Mouse (Mus musculus) MEL (cell line): ENCODE data around the gene Pbxip1. TPM values are rescaled to one million over a fixed set of nuclear protein-coding genes. Genes with fewer than 3 reads are reported as not detected.
A peak's percentile ranks its signal among the peaks of the same experiment; 100 is the strongest.

Source experiments
- DNase-seq: peaks from one replicate; pipeline ENCODE4 v3.0.0; 2011; ENCODE audit warnings: low read depth, low spot score
- H3K27ac ChIP-seq: 2 replicates; pipeline ENCODE4 v1.5.1; 2012; ENCODE audit warnings: low read depth, mild to moderate bottlenecking, control low read depth, low read length, moderate library complexity; ENCODE audit not compliant: control insufficient read depth
- H3K27me3 ChIP-seq, 2 experiments: fragments of 150-350 bp in 1 of 2; sonication (generic) in 1 of 2; 2 replicates each; pipeline ENCODE4 v1.6.1; 2012; ENCODE audit warnings: low read length in 2 of 2, mild to moderate bottlenecking in 2 of 2, improper control_type of control experiment in 1 of 2, moderate library complexity in 1 of 2; ENCODE audit not compliant: insufficient read depth in 2 of 2, control insufficient read depth in 1 of 2
- H3K36me3 ChIP-seq, 2 experiments: 2 replicates each; pipeline ENCODE4 v1.6.1; 2012 to 2014; ENCODE audit warnings: low read length in 2 of 2, improper control_type of control experiment in 1 of 2, inconsistent platforms in 1 of 2, mild to moderate bottlenecking in 1 of 2; ENCODE audit not compliant: insufficient read depth in 2 of 2, control insufficient read depth in 1 of 2
- H3K4me1 ChIP-seq, 2 experiments: fragments of 150-350 bp in 1 of 2; sonication (generic) in 1 of 2; 2 replicates each; pipeline ENCODE4 v1.6.1; 2012; ENCODE audit warnings: low read length in 2 of 2, improper control_type of control experiment in 1 of 2, mild to moderate bottlenecking in 1 of 2; ENCODE audit not compliant: insufficient read depth in 2 of 2, control insufficient read depth in 1 of 2
- H3K4me3 ChIP-seq, 2 experiments: fragments of 150-350 bp in 1 of 2; sonication (generic) in 1 of 2; 2 replicates each; pipeline ENCODE4 v1.5.1; 2012; ENCODE audit warnings: low read depth in 2 of 2, low read length in 2 of 2, mild to moderate bottlenecking in 2 of 2, moderate library complexity in 2 of 2, control low read depth in 1 of 2, improper control_type of control experiment in 1 of 2; ENCODE audit not compliant: control insufficient read depth in 1 of 2, insufficient read depth in 1 of 2
- H3K79me2 ChIP-seq: 2 replicates; pipeline ENCODE4 v1.6.1; 2012; ENCODE audit warnings: mild to moderate bottlenecking, low read length, moderate library complexity; ENCODE audit not compliant: control insufficient read depth, poor library complexity, insufficient read depth
- H3K9ac ChIP-seq: 2 replicates; pipeline ENCODE4 v1.6.1; 2012; ENCODE audit warnings: low read depth, mild to moderate bottlenecking, control low read depth, low read length, moderate library complexity; ENCODE audit not compliant: control insufficient read depth, poor library complexity, severe bottlenecking
- H3K9me3 ChIP-seq: fragments of 150-350 bp; sonication (generic); replicated peaks from 2 replicates; pipeline ENCODE4 v1.6.1; 2012; ENCODE audit warnings: mild to moderate bottlenecking, low read length, improper control_type of control experiment, moderate library complexity; ENCODE audit not compliant: insufficient read depth
- BHLHE40 ChIP-seq: IDR thresholded peaks from 2 replicates; pipeline ENCODE4 v1.6.1; 2012; ENCODE audit warnings: low read depth, mild to moderate bottlenecking, inconsistent platforms, low read length, improper control_type of control experiment, borderline replicate concordance
- CHD1 ChIP-seq: IDR thresholded peaks from 2 replicates; pipeline ENCODE4 v1.6.1; 2012; ENCODE audit warnings: low read depth, mild to moderate bottlenecking, inconsistent platforms, low read length, improper control_type of control experiment
- CTCF ChIP-seq, 3 experiments: IDR thresholded peaks in 2 of 3; conservative IDR thresholded peaks in 1 of 3; 2 replicates each; pipeline ENCODE4 v1.5.1; 2011 to 2012; ENCODE audit warnings: low read length in 3 of 3, low read depth in 2 of 3, mild to moderate bottlenecking in 2 of 3, improper control_type of control experiment in 1 of 3, inconsistent platforms in 1 of 3, mixed read lengths in 1 of 3, moderate library complexity in 1 of 3; ENCODE audit not compliant: control insufficient read depth in 1 of 3, insufficient read depth in 1 of 3, poor library complexity in 1 of 3, severe bottlenecking in 1 of 3
- E2F4 ChIP-seq: IDR thresholded peaks from 2 replicates; pipeline ENCODE4 v1.6.1; 2011; ENCODE audit warnings: low read depth, low read length, improper control_type of control experiment, borderline replicate concordance
- ELF1 ChIP-seq: IDR thresholded peaks from 2 replicates; pipeline ENCODE4 v1.6.1; 2014; ENCODE audit warnings: low read depth, mild to moderate bottlenecking, inconsistent platforms, low read length, improper control_type of control experiment, moderate library complexity
- ETS1 ChIP-seq: IDR thresholded peaks from 2 replicates; pipeline ENCODE4 v1.6.1; 2012; ENCODE audit warnings: low read depth, mild to moderate bottlenecking, inconsistent platforms, low read length, improper control_type of control experiment, moderate library complexity
- GABPA ChIP-seq: IDR thresholded peaks from 2 replicates; pipeline ENCODE4 v1.6.1; 2012; ENCODE audit warnings: low read depth, mild to moderate bottlenecking, inconsistent platforms, low read length, improper control_type of control experiment, moderate library complexity
- JUND ChIP-seq: IDR thresholded peaks from 2 replicates; pipeline ENCODE4 v1.6.1; 2011; ENCODE audit warnings: low read depth, mild to moderate bottlenecking, improper control_type of control experiment, low read length
- MAX ChIP-seq: IDR thresholded peaks from 2 replicates; pipeline ENCODE4 v1.6.1; 2011; ENCODE audit warnings: low read length, improper control_type of control experiment
- MAZ ChIP-seq: IDR thresholded peaks from 2 replicates; pipeline ENCODE4 v1.6.1; 2012; ENCODE audit warnings: low read depth, mild to moderate bottlenecking, inconsistent platforms, low read length, improper control_type of control experiment
- MEF2A ChIP-seq: IDR thresholded peaks from 2 replicates; pipeline ENCODE4 v1.6.1; 2014; ENCODE audit warnings: low read depth, mild to moderate bottlenecking, inconsistent platforms, low read length, improper control_type of control experiment; ENCODE audit not compliant: poor library complexity, insufficient replicate concordance, severe bottlenecking; ENCODE audit errors: extremely low read depth
- MYB ChIP-seq: IDR thresholded peaks from 2 replicates; pipeline ENCODE4 v1.6.1; 2011; ENCODE audit warnings: mild to moderate bottlenecking, low read depth, low read length, improper control_type of control experiment
- MYC ChIP-seq: IDR thresholded peaks from 2 replicates; pipeline ENCODE4 v1.6.1; 2011; ENCODE audit warnings: low read depth, mild to moderate bottlenecking, low read length, improper control_type of control experiment, moderate library complexity
- NELFE ChIP-seq: IDR thresholded peaks from 2 replicates; pipeline ENCODE4 v1.6.1; 2011; ENCODE audit warnings: low read depth, low read length, improper control_type of control experiment
- NRF1 ChIP-seq: IDR thresholded peaks from 2 replicates; pipeline ENCODE4 v1.6.1; 2014; ENCODE audit warnings: low read depth, mild to moderate bottlenecking, inconsistent platforms, low read length, improper control_type of control experiment, moderate library complexity; ENCODE audit not compliant: poor library complexity, insufficient read depth, severe bottlenecking
- POLR2A ChIP-seq, 2 experiments: IDR thresholded peaks; 2 replicates each; pipeline ENCODE4 v1.6.1; 2011 to 2012; ENCODE audit warnings: low read length in 2 of 2, mild to moderate bottlenecking in 2 of 2, control low read depth in 1 of 2, improper control_type of control experiment in 1 of 2, low read depth in 1 of 2, moderate library complexity in 1 of 2; ENCODE audit not compliant: control insufficient read depth in 1 of 2, insufficient read depth in 1 of 2, poor library complexity in 1 of 2
- POLR2AphosphoS2 ChIP-seq: IDR thresholded peaks from 2 replicates; pipeline ENCODE4 v1.6.1; 2011; ENCODE audit warnings: low read length, improper control_type of control experiment
- RAD21 ChIP-seq: IDR thresholded peaks from 2 replicates; pipeline ENCODE4 v1.6.1; 2011; ENCODE audit warnings: mild to moderate bottlenecking, low read depth, low read length, improper control_type of control experiment
- SMC3 ChIP-seq: IDR thresholded peaks from 2 replicates; pipeline ENCODE4 v1.6.1; 2011; ENCODE audit warnings: low read depth, low read length, improper control_type of control experiment
- TBP ChIP-seq: IDR thresholded peaks from 2 replicates; pipeline ENCODE4 v1.8.0; 2011; ENCODE audit warnings: low read depth, low read length, improper control_type of control experiment
- TCF12 ChIP-seq: IDR thresholded peaks from 2 replicates; pipeline ENCODE4 v1.6.1; 2014; ENCODE audit warnings: low read depth, mild to moderate bottlenecking, inconsistent platforms, low read length, improper control_type of control experiment, moderate library complexity
- USF1 ChIP-seq: IDR thresholded peaks from 2 replicates; pipeline ENCODE4 v1.6.1; 2014; ENCODE audit warnings: low read depth, mild to moderate bottlenecking, inconsistent platforms, low read length, improper control_type of control experiment, moderate library complexity
- USF2 ChIP-seq, 2 experiments: IDR thresholded peaks; 2 replicates each; pipeline ENCODE4 v1.6.1; 2011 to 2012; ENCODE audit warnings: improper control_type of control experiment in 2 of 2, low read length in 2 of 2, borderline replicate concordance in 1 of 2, inconsistent platforms in 1 of 2, low read depth in 1 of 2, mild to moderate bottlenecking in 1 of 2; ENCODE audit not compliant: insufficient read depth in 1 of 2
- ZC3H11A ChIP-seq: IDR thresholded peaks from 2 replicates; pipeline ENCODE4 v1.6.1; 2012; ENCODE audit warnings: low read depth, mild to moderate bottlenecking, inconsistent platforms, low read length, improper control_type of control experiment
- ZKSCAN1 ChIP-seq: IDR thresholded peaks from 2 replicates; pipeline ENCODE4 v1.6.1; 2012; ENCODE audit warnings: low read depth, mild to moderate bottlenecking, inconsistent platforms, low read length, improper control_type of control experiment, moderate library complexity
- polyA plus RNA-seq, 2 experiments: library from polyadenylated mRNA; stranded (reverse) in 1 of 2; unstranded in 1 of 2; fragments of >175 nt in 1 of 2; fragments of >200 nt in 1 of 2; gene quantifications; 2 replicates each; pipeline versions ENCODE4 v1.2.1 to v1.2.4; 2012; ENCODE audit warnings: low replicate concordance in 2 of 2, low read depth in 1 of 2; ENCODE audit not compliant: insufficient read length in 2 of 2, insufficient read depth in 1 of 2, missing spikeins in 1 of 2
- total RNA-seq: library from RNA; depleted of rRNA; stranded (reverse); fragments of 300-350 nt; gene quantifications from 2 replicates; pipeline ENCODE4 v1.2.3, GENCODE M21; 2012

Gene Pbxip1
- total and polyA plus RNA-seq, 3 experiments: 4.8 to 10.7 TPM; not detected in 1

DNA sequence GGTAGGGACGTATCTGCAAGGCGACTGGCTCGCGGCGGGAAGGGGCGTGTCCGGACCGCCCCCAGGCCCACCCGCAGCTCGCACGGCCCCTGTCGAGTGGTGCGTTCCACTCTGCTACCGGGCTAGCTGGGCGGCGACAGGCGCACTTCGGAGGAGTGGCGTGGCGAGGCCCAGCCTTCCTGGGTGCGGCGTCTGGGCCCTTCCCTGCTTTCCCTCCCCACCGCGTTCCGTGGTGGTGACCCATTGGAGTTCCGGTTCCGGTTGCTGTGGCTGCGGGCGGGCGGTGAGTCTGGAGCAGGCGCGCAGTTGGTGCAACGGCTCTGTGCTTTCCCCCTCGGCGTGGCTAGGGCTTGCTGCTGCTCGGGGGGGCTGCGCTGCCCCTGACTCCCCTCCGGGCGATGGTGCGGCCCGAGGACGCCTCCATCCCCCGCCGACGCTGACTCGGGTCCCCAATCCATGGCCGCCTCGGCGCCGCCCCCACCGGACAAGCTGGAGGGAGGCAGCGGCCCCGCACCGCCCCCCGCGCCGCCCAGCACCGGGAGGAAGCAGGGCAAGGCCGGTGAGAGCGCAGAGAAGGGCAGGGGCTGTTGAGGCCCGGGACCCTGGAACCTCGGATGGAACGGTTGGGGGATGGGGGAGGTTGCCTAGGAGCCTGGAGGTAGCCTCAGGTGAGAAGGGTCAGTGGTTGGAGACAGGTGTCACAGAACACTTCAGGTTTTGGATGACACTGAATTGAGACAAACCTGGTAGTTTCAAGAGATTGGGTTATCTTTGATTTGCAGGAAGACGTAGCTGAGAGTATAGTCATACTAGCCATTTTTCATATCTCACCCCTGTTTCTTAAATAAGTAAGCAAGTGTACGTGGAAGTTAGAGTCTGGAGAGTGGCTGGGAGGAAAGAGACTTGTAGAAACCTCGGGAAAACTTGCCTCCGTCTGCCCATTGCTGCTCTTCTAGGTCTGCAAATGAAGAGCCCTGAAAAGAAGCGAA, 6.0 kb upstream of the Pbxip1 start, which contains the start of gene Pygo2 (continued):
- TF ChIP-seq GABPA (no peak), MAZ (peak; percentile 89; the same call in 1 of the 2 replicates), NELFE (peak; percentile 91), MYB (no peak), USF2 (IDR thresholded peaks at IDR 0.05; ENCODE audit: borderline replicate concordance in 1 of 2, insufficient read depth in 1 of 2, low read depth in 1 of 2, low read length in 2 of 2) (no peak)

DNA sequence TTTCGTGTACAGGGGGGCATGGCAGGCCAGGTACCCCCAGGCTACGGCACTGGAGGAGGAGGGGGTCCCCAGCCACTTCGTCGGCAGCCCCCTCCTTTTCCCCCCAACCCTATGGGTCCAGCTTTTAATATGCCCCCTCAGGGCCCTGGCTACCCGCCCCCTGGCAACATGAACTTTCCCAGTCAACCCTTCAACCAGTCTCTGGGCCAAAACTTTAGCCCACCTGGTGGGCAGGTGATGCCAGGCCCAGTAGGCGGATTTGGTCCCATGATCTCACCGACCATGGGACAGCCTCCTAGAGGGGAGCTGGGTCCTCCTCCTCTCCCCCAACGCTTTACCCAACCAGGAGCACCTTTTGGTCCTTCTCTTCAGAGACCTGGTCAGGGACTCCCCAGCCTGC, 3.9 kb upstream of the Pbxip1 start:
- DNase-seq: no peak
- H3K36me3 ChIP-seq: peaks cover 0 to 17% of the 10 kb centered on the region in 2 experiments; a peak in 2 of 4 replicates
- H3K4me3 ChIP-seq: no peak overlapping the region
- H3K27ac ChIP-seq: no peak overlapping the region
- TF ChIP-seq ZC3H11A: no peak
- no peak for TF ChIP-seq POLR2AphosphoS2
- TF ChIP-seq MYC: no peak
- no peak for TF ChIP-seq USF1
- no peak for TF ChIP-seq TBP
- no peak for TF ChIP-seq CHD1
- no peaks in the 10 kb centered on the region for H3K9me3 ChIP-seq
- H3K27me3 ChIP-seq: no peaks in the 10 kb centered on the region
- no peak overlapping the region for H3K9ac ChIP-seq
- peaks cover 14% of the 10 kb centered on the region for H3K79me2 ChIP-seq
- peaks cover 6 to 16% of the 10 kb centered on the region in 2 experiments for H3K4me1 ChIP-seq

DNA sequence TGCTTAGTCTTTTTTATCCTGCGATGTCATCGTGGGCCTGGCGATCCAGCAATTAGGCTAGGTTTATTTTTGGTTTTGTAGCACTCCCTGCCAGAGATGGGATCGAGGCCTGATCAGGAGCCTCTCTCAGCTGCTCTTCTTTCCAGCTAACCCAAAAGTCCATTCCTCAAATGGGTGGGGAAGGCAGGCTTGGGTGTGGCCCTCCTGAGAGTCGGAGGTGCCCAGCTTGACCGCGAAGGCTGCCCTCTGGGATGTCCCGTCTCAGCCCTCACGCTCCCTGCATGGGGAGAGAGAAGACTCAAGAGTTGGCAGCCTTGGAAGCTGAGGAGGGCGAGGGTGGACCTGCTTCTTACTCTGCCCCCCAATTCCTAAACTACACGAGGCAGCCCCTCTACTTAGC, 2.0 kb upstream of the Pbxip1 start:
- H3K36me3 ChIP-seq: peaks cover 0 to 17% of the 10 kb centered on the region in 2 experiments; a peak in 2 of 4 replicates
- no peak overlapping the region for H3K4me3 ChIP-seq
- TF ChIP-seq SMC3 (no peak), MAZ (no peak), NRF1 (no peak), TCF12 (no peak), POLR2AphosphoS2 (no peak), MEF2A (no peak), JUND (no peak), RAD21 (no peak), ZKSCAN1 (no peak), NELFE (no peak), BHLHE40 (no peak), MAX (no peak), ETS1 (no peak), ELF1 (no peak), CTCF (IDR thresholded peaks at IDR 0.05 in 2 of 3, conservative IDR thresholded peaks at IDR 0.05 in 1 of 3; ENCODE audit: control insufficient read depth in 1 of 3, insufficient read depth in 1 of 3, low read depth in 2 of 3, low read length in 3 of 3, poor library complexity in 1 of 3, severe bottlenecking in 1 of 3) (no peak), ZC3H11A (no peak), E2F4 (no peak), MYC (no peak), POLR2A (IDR thresholded peaks at IDR 0.05; ENCODE audit: control insufficient read depth in 1 of 2, insufficient read depth in 1 of 2, low read depth in 1 of 2, low read length in 2 of 2, poor library complexity in 1 of 2) (no peak)
- no peaks in the 10 kb centered on the region for H3K9me3 ChIP-seq
- H3K9ac ChIP-seq: no peak overlapping the region
- DNase-seq: no peak
- H3K27me3 ChIP-seq: no peaks in the 10 kb centered on the region
- peaks cover 6 to 16% of the 10 kb centered on the region in 2 experiments for H3K4me1 ChIP-seq
- H3K27ac ChIP-seq: no peak overlapping the region
- H3K79me2 ChIP-seq: peaks cover 14% of the 10 kb centered on the region
